Mouse (Mus musculus) liver, adult (tissue): ENCODE data around the gene Fanci.

Experiments
- GATA4 ChIP-seq: IDR thresholded peaks from 2 replicates; pipeline ENCODE4 v1.6.1; 2014; ENCODE audit warnings: mild to moderate bottlenecking, low read length; ENCODE audit not compliant: insufficient replicate concordance

The Fanci gene

GRCm38 (mm10) chr7:79468994-79469393 is 77.3 kb downstream of the Fanci start:
- 0 out of 2 replicates have a peak, but pooled peaks have one; percentile 18 for TF ChIP-seq GATA4

- TF ChIP-seq GATA4, result no peak
Measured at GRCm38 (mm10) chr7:79469766-79470165, 78.0 kb downstream of the Fanci start.

- TF ChIP-seq GATA4, result no peak
Measured at GRCm38 (mm10) chr7:79470718-79471117, 79.0 kb downstream of the Fanci start.

GRCm38 (mm10) chr7:79471436-79471835 is 79.7 kb downstream of the Fanci start:
- no peak for TF ChIP-seq GATA4

GRCm38 (mm10) chr7:79472792-79473191 is 81.1 kb downstream of the Fanci start:
- TF ChIP-seq GATA4, result no peak

DNA sequence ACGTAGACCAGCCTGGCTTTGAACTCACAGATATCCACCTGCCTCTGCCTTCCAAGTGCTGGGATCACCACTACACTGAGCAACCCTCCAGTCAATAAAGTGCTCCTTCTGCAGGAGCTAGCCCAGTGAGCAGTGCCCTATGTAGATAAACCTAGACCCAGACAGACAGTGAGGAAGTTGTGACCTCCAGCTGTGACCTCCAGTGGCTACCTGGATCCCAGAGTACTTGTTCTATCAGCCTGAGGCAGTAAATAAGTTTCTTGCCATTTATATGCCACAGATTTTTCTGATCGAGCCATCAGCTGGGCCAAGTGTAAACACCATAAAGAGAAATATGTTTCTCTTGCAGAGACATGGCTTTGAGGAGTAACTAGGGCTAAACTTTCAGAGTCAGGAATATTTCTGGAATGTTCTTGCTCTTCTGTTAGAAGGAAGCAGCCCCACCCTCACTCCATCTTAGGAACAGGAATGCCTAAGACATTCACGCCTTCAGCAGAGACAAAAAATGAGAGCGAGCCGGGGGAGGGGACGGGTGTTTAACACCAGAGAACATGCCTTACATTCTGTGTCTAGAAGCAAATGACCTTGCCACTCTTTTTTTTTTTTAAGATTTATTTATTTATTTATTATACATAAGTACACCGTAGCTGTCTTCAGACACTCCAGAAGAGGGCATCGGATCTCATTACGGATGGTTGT is 81.9 kb downstream of the Fanci start:
- no peak for TF ChIP-seq GATA4

- TF ChIP-seq GATA4, result no peak
Measured at GRCm38 (mm10) chr7:79474831-79475399, 83.2 kb downstream of the Fanci start.

- TF ChIP-seq GATA4, result no peak
Measured at GRCm38 (mm10) chr7:79486528-79486927, 94.8 kb downstream of the Fanci start.

GRCm38 (mm10) chr7:79493915-79494314 is 102.2 kb downstream of the Fanci start:
- no peak for TF ChIP-seq GATA4

GRCm38 (mm10) chr7:79495988-79496815 is 104.5 kb downstream of the Fanci start:
- no peak for TF ChIP-seq GATA4

DNA sequence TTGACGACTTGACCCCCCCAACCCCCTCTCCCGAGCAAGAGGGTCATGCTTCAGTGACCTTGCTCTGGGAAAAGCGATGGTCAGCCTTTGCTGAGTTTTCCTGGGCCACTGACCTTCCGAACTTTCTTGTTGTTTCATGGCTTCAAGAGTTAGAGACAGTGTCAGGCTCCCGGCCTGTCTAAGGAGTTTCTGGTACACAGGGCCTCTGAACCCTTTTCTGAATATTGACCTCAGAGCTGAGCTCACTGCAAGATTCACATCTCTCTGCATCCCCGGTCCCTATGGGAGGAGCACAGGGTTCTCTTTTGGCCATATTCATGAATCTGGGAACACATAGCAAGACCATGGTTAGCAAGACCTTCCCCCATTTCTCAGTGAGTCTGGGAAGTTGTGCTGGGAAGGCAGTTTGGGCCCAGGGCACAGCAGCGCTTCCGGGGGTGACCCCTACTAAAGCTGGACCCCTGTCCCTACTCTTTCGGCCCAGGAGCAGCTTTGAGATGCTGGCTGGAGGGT is 105.1 kb downstream of the Fanci start:
- no peak for TF ChIP-seq GATA4

DNA sequence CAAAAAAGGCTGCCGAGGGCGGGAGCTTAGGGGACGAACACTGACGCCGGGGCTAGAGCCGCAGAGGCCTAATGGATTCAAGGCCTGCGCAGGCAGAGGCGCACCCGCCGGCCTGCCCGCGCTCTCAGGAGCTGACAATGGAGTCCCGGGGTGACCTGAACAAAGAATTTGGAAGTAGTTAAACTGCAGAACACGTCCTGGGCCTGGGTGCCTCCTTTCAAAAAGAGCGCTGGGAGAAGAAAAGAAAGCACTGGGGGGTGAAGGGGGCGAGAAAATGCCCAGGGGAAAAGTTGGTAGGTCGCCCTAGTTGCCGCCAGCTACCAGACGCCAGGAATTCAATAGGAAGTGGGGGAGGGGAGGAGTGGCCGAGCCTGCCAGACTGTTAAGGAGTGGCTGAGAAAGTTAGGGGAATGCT is 106.0 kb downstream of the Fanci start:
- TF ChIP-seq GATA4, result no peak

DNA sequence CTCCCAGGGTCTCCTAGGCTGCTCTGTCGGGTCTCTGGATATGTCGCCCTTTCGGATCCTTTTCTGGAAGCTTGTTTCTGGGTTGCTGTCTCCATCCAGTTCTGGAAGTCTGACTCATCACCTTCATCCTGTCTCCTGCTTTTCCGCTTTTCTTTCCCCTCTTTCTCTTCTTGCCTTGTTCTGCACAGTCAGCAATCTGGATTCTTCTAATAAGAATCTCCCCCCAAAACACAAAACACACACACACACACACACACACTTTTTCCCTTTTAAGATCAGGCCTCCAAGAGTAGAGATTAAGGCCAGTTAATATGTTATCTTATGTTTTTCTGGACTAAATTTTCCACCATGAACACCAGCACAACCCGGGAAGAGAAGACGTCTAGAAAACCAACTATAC is 106.6 kb downstream of the Fanci start:
- TF ChIP-seq GATA4, result no peak

DNA sequence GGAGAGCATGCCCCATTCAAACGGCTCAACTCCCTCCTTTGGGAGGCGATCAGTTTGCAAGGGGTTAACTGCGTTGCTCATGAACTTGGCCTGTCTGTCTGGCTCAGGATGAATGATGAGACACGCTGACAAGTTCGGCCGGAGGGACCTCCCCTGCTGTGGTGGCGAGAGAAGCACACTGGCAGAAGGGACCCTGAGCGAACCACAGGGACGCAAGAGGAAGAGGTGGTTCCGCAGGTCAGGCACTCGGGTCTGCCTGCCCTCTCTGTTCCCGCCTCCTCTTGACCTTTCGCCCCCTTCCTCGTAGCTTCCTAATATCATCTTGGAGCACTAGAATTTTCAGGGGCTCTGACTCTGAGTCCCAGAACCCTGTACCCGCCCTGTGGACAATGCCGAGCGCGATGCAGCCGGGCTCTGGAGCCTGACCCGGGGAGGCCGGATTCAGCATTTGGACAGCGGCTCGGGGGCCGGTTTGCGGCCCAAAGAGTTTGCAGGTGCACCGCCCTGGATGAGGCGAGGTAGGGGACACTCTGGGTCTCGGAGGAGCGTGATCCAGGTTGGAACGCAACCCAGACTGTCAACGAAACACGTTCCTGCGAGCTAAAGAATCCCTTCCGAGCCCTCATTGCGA is 107.4 kb downstream of the Fanci start:
- no peak for TF ChIP-seq GATA4
